Mouse (Mus musculus): ENCODE measurements at regions not wholly inside any gene's neighbourhood (a gene's known extent, or its start where the extent isn't known, plus 50 kb on each side); places are given as distances from the start of the nearest gene placed in this dataset.

GRCm38 (mm10) chr12:39646556-39646955 lies 391.3 kb downstream of the Arl4a start:
- TF ChIP-seq GATA2 (IDR thresholded peaks at IDR 0.05; ENCODE audit: borderline replicate concordance, low read depth, low read length) (no peak), POLR2AphosphoS5 (IDR thresholded peaks at IDR 0.05; ENCODE audit: insufficient replicate concordance, low read depth, low read length) (no peak), GATA1 (IDR thresholded peaks at IDR 0.05; ENCODE audit: borderline replicate concordance, low read length) (no peak), TAL1 (conservative IDR thresholded peaks at IDR 0.05; ENCODE audit: low read depth, low read length) (no peak), CTCF (IDR thresholded peaks at IDR 0.05; ENCODE audit: low read depth, low read length) (no peak)
- no peaks in the 10 kb centered on the region; the same call in 1 of the 2 replicates for H3K27me3 ChIP-seq (ENCODE audit: insufficient read depth, low read length)
- no peaks in the 10 kb centered on the region for H3K9me3 ChIP-seq (replicated peaks)
- H3K4me1 ChIP-seq (ENCODE audit: insufficient read depth, low read depth, low read length), result no peaks in the 10 kb centered on the region
- DNase-seq (ENCODE audit: low spot score) (no peak), ATAC-seq (ENCODE audit: extremely low read depth, insufficient number of reproducible peaks, low FRiP score, poor library complexity, severe bottlenecking) (no peak)
- H3K36me3 ChIP-seq (replicated peaks), result no peaks in the 10 kb centered on the region
- H3K4me3 ChIP-seq (ENCODE audit: low read depth, low read length), result no peak overlapping the region

DNA sequence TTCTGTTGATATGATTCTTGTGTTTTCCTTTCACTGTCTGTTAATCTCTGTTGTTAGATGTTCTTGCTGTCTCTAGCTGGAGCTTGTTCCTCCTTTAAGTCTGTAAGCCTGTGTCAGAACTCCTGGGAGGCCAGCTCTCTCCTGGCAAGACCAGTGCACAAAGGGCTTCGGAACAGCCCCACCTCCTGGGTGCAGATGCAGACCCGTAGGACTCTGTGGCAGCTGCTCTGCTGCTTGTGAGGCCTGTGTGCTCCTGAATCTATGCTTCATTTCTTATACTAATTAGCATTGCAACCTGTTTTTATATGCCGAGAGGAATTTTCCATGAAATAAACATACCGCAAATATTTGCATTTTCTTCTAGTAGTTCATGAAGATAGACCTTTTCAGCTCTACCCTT lies 392.2 kb downstream of the Arl4a start:
- Histone ChIP-seq H3K36me3 (replicated peaks) (no peaks in the 10 kb centered on the region), H3K9me3 (replicated peaks) (no peaks in the 10 kb centered on the region), H3K27me3 (ENCODE audit: insufficient read depth, low read length) (no peaks in the 10 kb centered on the region; the same call in 1 of the 2 replicates), H3K4me1 (ENCODE audit: insufficient read depth, low read depth, low read length) (no peaks in the 10 kb centered on the region), H3K4me3 (ENCODE audit: low read depth, low read length) (no peak overlapping the region)
- DNase-seq (ENCODE audit: low spot score), result no peak
- ATAC-seq (ENCODE audit: extremely low read depth, insufficient number of reproducible peaks, low FRiP score, poor library complexity, severe bottlenecking), result no peak
- TF ChIP-seq TAL1 (conservative IDR thresholded peaks at IDR 0.05; ENCODE audit: low read depth, low read length) (no peak), POLR2AphosphoS5 (IDR thresholded peaks at IDR 0.05; ENCODE audit: insufficient replicate concordance, low read depth, low read length) (no peak), CTCF (IDR thresholded peaks at IDR 0.05; ENCODE audit: low read depth, low read length) (no peak), GATA1 (IDR thresholded peaks at IDR 0.05; ENCODE audit: borderline replicate concordance, low read length) (no peak)

GRCm38 (mm10) chr12:39639246-39639645 lies 398.6 kb downstream of the Arl4a start:
- Histone ChIP-seq H3K27me3 (ENCODE audit: insufficient read depth, low read length) (no peaks in the 10 kb centered on the region), H3K36me3 (replicated peaks) (no peaks in the 10 kb centered on the region), H3K9me3 (replicated peaks) (no peaks in the 10 kb centered on the region), H3K4me3 (ENCODE audit: low read depth, low read length) (no peak overlapping the region), H3K4me1 (ENCODE audit: insufficient read depth, low read depth, low read length) (no peaks in the 10 kb centered on the region)
- ATAC-seq (ENCODE audit: extremely low read depth, insufficient number of reproducible peaks, low FRiP score, poor library complexity, severe bottlenecking), result no peak
- TF ChIP-seq GATA1 (IDR thresholded peaks at IDR 0.05; ENCODE audit: borderline replicate concordance, low read length) (no peak), TAL1 (conservative IDR thresholded peaks at IDR 0.05; ENCODE audit: low read depth, low read length) (no peak), CTCF (IDR thresholded peaks at IDR 0.05; ENCODE audit: low read depth, low read length) (no peak), GATA2 (IDR thresholded peaks at IDR 0.05; ENCODE audit: borderline replicate concordance, low read depth, low read length) (no peak)
- no peak for DNase-seq (ENCODE audit: low spot score)

GRCm38 (mm10) chr12:39634337-39634736 lies 403.5 kb downstream of the Arl4a start:
- TF ChIP-seq GATA2 (IDR thresholded peaks at IDR 0.05; ENCODE audit: borderline replicate concordance, low read depth, low read length) (no peak), GATA1 (IDR thresholded peaks at IDR 0.05; ENCODE audit: borderline replicate concordance, low read length) (no peak), CTCF (IDR thresholded peaks at IDR 0.05; ENCODE audit: low read depth, low read length) (no peak), TAL1 (conservative IDR thresholded peaks at IDR 0.05; ENCODE audit: low read depth, low read length) (no peak), POLR2AphosphoS5 (IDR thresholded peaks at IDR 0.05; ENCODE audit: insufficient replicate concordance, low read depth, low read length) (no peak)
- Histone ChIP-seq H3K4me1 (ENCODE audit: insufficient read depth, low read depth, low read length) (no peaks in the 10 kb centered on the region), H3K27me3 (ENCODE audit: insufficient read depth, low read length) (no peaks in the 10 kb centered on the region), H3K9me3 (replicated peaks) (no peaks in the 10 kb centered on the region), H3K36me3 (replicated peaks) (no peaks in the 10 kb centered on the region), H3K4me3 (ENCODE audit: low read depth, low read length) (no peak overlapping the region)
- ATAC-seq (ENCODE audit: extremely low read depth, insufficient number of reproducible peaks, low FRiP score, poor library complexity, severe bottlenecking), result no peak
- no peak for DNase-seq (ENCODE audit: low spot score)

- Histone ChIP-seq H3K36me3 (replicated peaks) (no peaks in the 10 kb centered on the region), H3K9me3 (replicated peaks) (no peaks in the 10 kb centered on the region), H3K4me3 (ENCODE audit: low read depth, low read length) (no peak overlapping the region), H3K4me1 (ENCODE audit: insufficient read depth, low read depth, low read length) (no peaks in the 10 kb centered on the region), H3K27me3 (ENCODE audit: insufficient read depth, low read length) (no peaks in the 10 kb centered on the region)
- TF ChIP-seq TAL1 (conservative IDR thresholded peaks at IDR 0.05; ENCODE audit: low read depth, low read length), result no peak
- TF ChIP-seq GATA2 (IDR thresholded peaks at IDR 0.05; ENCODE audit: borderline replicate concordance, low read depth, low read length), result no peak
- TF ChIP-seq CTCF (IDR thresholded peaks at IDR 0.05; ENCODE audit: low read depth, low read length), result no peak
- TF ChIP-seq POLR2AphosphoS5 (IDR thresholded peaks at IDR 0.05; ENCODE audit: insufficient replicate concordance, low read depth, low read length), result no peak
- TF ChIP-seq GATA1 (IDR thresholded peaks at IDR 0.05; ENCODE audit: borderline replicate concordance, low read length), result no peak
- ATAC-seq (ENCODE audit: extremely low read depth, insufficient number of reproducible peaks, low FRiP score, poor library complexity, severe bottlenecking), result no peak
- no peak for DNase-seq (ENCODE audit: low spot score)
These were observed 416.6 kb downstream of the Arl4a start for GRCm38 (mm10) chr12:39621266-39621665.

GRCm38 (mm10) chr12:39605289-39605688 lies 432.5 kb downstream of the Arl4a start:
- H3K36me3 ChIP-seq (replicated peaks), result no peaks in the 10 kb centered on the region
- H3K27me3 ChIP-seq (ENCODE audit: insufficient read depth, low read length), result no peaks in the 10 kb centered on the region
- no peak for ATAC-seq (ENCODE audit: extremely low read depth, insufficient number of reproducible peaks, low FRiP score, poor library complexity, severe bottlenecking)
- no peak for DNase-seq (ENCODE audit: low spot score)
- H3K9me3 ChIP-seq (replicated peaks), result no peaks in the 10 kb centered on the region
- H3K4me1 ChIP-seq (ENCODE audit: insufficient read depth, low read depth, low read length), result no peaks in the 10 kb centered on the region
- no peak for TF ChIP-seq CTCF (IDR thresholded peaks at IDR 0.05; ENCODE audit: low read depth, low read length)
- no peak for TF ChIP-seq GATA2 (IDR thresholded peaks at IDR 0.05; ENCODE audit: borderline replicate concordance, low read depth, low read length)
- TF ChIP-seq TAL1 (conservative IDR thresholded peaks at IDR 0.05; ENCODE audit: low read depth, low read length), result no peak
- no peak for TF ChIP-seq GATA1 (IDR thresholded peaks at IDR 0.05; ENCODE audit: borderline replicate concordance, low read length)
- TF ChIP-seq POLR2AphosphoS5 (IDR thresholded peaks at IDR 0.05; ENCODE audit: insufficient replicate concordance, low read depth, low read length), result no peak
- no peak overlapping the region for H3K4me3 ChIP-seq (ENCODE audit: low read depth, low read length)

DNA sequence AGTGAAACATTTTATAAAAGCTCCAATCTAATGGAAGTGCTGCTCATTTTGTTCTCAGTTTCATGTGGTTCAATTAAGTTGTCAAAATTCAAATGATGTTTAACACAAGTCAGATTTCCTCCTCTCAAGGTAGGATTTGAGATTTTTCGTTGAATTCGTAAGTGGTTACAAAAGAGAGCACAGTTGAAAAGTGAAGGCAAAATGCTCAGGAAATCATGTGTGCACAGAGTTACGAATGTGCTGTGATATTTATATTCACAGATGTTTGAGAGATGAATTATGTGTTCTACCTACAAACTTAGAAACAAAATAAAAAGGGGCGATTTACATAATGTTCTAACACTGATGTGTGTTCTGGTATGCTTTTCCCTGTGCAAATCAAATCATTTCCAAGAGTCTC lies 433.1 kb downstream of the Arl4a start:
- no peak for TF ChIP-seq GATA2 (IDR thresholded peaks at IDR 0.05; ENCODE audit: borderline replicate concordance, low read depth, low read length)
- TF ChIP-seq POLR2AphosphoS5 (IDR thresholded peaks at IDR 0.05; ENCODE audit: insufficient replicate concordance, low read depth, low read length), result no peak
- no peak for TF ChIP-seq TAL1 (conservative IDR thresholded peaks at IDR 0.05; ENCODE audit: low read depth, low read length)
- TF ChIP-seq CTCF (IDR thresholded peaks at IDR 0.05; ENCODE audit: low read depth, low read length), result no peak
- TF ChIP-seq GATA1 (IDR thresholded peaks at IDR 0.05; ENCODE audit: borderline replicate concordance, low read length), result no peak
- no peak overlapping the region for H3K4me3 ChIP-seq (ENCODE audit: low read depth, low read length)
- no peaks in the 10 kb centered on the region for H3K9me3 ChIP-seq (replicated peaks)
- H3K4me1 ChIP-seq (ENCODE audit: insufficient read depth, low read depth, low read length), result no peaks in the 10 kb centered on the region
- DNase-seq (ENCODE audit: low spot score) (no peak), ATAC-seq (ENCODE audit: extremely low read depth, insufficient number of reproducible peaks, low FRiP score, poor library complexity, severe bottlenecking) (no peak)
- no peaks in the 10 kb centered on the region for H3K36me3 ChIP-seq (replicated peaks)
- H3K27me3 ChIP-seq (ENCODE audit: insufficient read depth, low read length), result no peaks in the 10 kb centered on the region

All from G1E (cell line).